Mouse (Mus musculus): ENCODE measurements around the gene Gpc6. TPM values are rescaled to one million over a fixed set of nuclear protein-coding genes. Genes with fewer than 3 reads are reported as not detected.

Gpc6 gene
- polyA plus RNA-seq, 1 experiment from 2014 or later = 16.8 TPM

GRCm38 (mm10) chr14:117324214-117324613 is 399.1 kb downstream of the Gpc6 start:
- WGBS = 84% methylated on average over 2 of the region's 2 CpGs
- no peak for ATAC-seq (ENCODE audit: low FRiP score, low TSS enrichment)
- DNase-seq = no peak
- H3K36me3 ChIP-seq (ENCODE audit: control insufficient read depth, insufficient read depth, low read length) = no peaks in the 10 kb centered on the region
- no peaks in the 10 kb centered on the region for H3K4me1 ChIP-seq (ENCODE audit: control insufficient read depth, insufficient read depth, low read length)
- H3K27ac ChIP-seq (replicated peaks; ENCODE audit: low read depth, low read length) = no peak overlapping the region
- H3K9me3 ChIP-seq (ENCODE audit: control insufficient read depth, low read length) = no peaks in the 10 kb centered on the region
- no peaks in the 10 kb centered on the region for H3K27me3 ChIP-seq (ENCODE audit: control insufficient read depth, insufficient read depth, low read length)
- no peak overlapping the region for H3K9ac ChIP-seq (replicated peaks; ENCODE audit: low read length)
- H3K4me3 ChIP-seq (replicated peaks; ENCODE audit: low read depth, low read length) = no peak overlapping the region
- no peak overlapping the region for H3K4me2 ChIP-seq (ENCODE audit: low read length)

- no peak overlapping the region for H3K27ac ChIP-seq (replicated peaks; ENCODE audit: low read depth, low read length)
These were observed 407.1 kb downstream of the Gpc6 start for GRCm38 (mm10) chr14:117332256-117332655.

GRCm38 (mm10) chr14:117337271-117337670 is 412.2 kb downstream of the Gpc6 start:
- WGBS = 24% methylated on average over 1 of the region's 1 CpGs
- Histone ChIP-seq H3K9ac (replicated peaks; ENCODE audit: low read length) (no peak overlapping the region), H3K27ac (replicated peaks; ENCODE audit: low read depth, low read length) (no peak overlapping the region), H3K9me3 (ENCODE audit: control insufficient read depth, low read length) (no peaks in the 10 kb centered on the region), H3K4me3 (replicated peaks; ENCODE audit: low read depth, low read length) (no peak overlapping the region), H3K4me2 (ENCODE audit: low read length) (no peak overlapping the region), H3K4me1 (ENCODE audit: control insufficient read depth, insufficient read depth, low read length) (no peaks in the 10 kb centered on the region), H3K27me3 (ENCODE audit: control insufficient read depth, insufficient read depth, low read length) (no peaks in the 10 kb centered on the region), H3K36me3 (ENCODE audit: control insufficient read depth, insufficient read depth, low read length) (no peaks in the 10 kb centered on the region)
- ATAC-seq (ENCODE audit: low FRiP score, low TSS enrichment) = no peak
- DNase-seq = peak; percentile 25

More at GRCm38 (mm10) chr14:117332256-117332655, 407.1 kb downstream of the Gpc6 start:
- Histone ChIP-seq H3K9ac (replicated peaks; ENCODE audit: low read length) (no peak overlapping the region), H3K36me3 (ENCODE audit: control insufficient read depth, insufficient read depth, low read length) (no peaks in the 10 kb centered on the region), H3K4me2 (ENCODE audit: low read length) (no peak overlapping the region), H3K4me1 (ENCODE audit: control insufficient read depth, insufficient read depth, low read length) (no peaks in the 10 kb centered on the region), H3K9me3 (ENCODE audit: control insufficient read depth, low read length) (no peaks in the 10 kb centered on the region), H3K4me3 (replicated peaks; ENCODE audit: low read depth, low read length) (no peak overlapping the region), H3K27me3 (ENCODE audit: control insufficient read depth, insufficient read depth, low read length) (no peaks in the 10 kb centered on the region)
- DNase-seq = no peak
- 88% methylated on average over 1 of the region's 1 CpGs for WGBS
- no peak for ATAC-seq (ENCODE audit: low FRiP score, low TSS enrichment)

GRCm38 (mm10) chr14:117340549-117340948 is 415.4 kb downstream of the Gpc6 start:
- 92% methylated on average over 4 of the region's 4 CpGs for WGBS
- Histone ChIP-seq H3K27ac (replicated peaks; ENCODE audit: low read depth, low read length) (no peak overlapping the region), H3K4me2 (ENCODE audit: low read length) (no peak overlapping the region), H3K4me1 (ENCODE audit: control insufficient read depth, insufficient read depth, low read length) (no peaks in the 10 kb centered on the region), H3K9ac (replicated peaks; ENCODE audit: low read length) (no peak overlapping the region), H3K36me3 (ENCODE audit: control insufficient read depth, insufficient read depth, low read length) (no peaks in the 10 kb centered on the region), H3K9me3 (ENCODE audit: control insufficient read depth, low read length) (no peaks in the 10 kb centered on the region), H3K4me3 (replicated peaks; ENCODE audit: low read depth, low read length) (no peak overlapping the region), H3K27me3 (ENCODE audit: control insufficient read depth, insufficient read depth, low read length) (no peaks in the 10 kb centered on the region)
- ATAC-seq (ENCODE audit: low FRiP score, low TSS enrichment) (no peak), DNase-seq (no peak)

GRCm38 (mm10) chr14:117344505-117344904 is 419.4 kb downstream of the Gpc6 start:
- WGBS = 64% methylated on average over 6 of the region's 6 CpGs
- DNase-seq = peak; percentile 18

GRCm38 (mm10) chr14:117346372-117346885 is 421.3 kb downstream of the Gpc6 start:
- Histone ChIP-seq H3K27ac (replicated peaks; ENCODE audit: low read depth, low read length) (no peak overlapping the region), H3K4me2 (ENCODE audit: low read length) (no peak overlapping the region), H3K9ac (replicated peaks; ENCODE audit: low read length) (no peak overlapping the region), H3K36me3 (ENCODE audit: control insufficient read depth, insufficient read depth, low read length) (no peaks in the 10 kb centered on the region), H3K4me3 (replicated peaks; ENCODE audit: low read depth, low read length) (no peak overlapping the region), H3K27me3 (ENCODE audit: control insufficient read depth, insufficient read depth, low read length) (no peaks in the 10 kb centered on the region), H3K4me1 (ENCODE audit: control insufficient read depth, insufficient read depth, low read length) (no peaks in the 10 kb centered on the region), H3K9me3 (ENCODE audit: control insufficient read depth, low read length) (no peaks in the 10 kb centered on the region)
- no peak for DNase-seq
- ATAC-seq (ENCODE audit: low FRiP score, low TSS enrichment) = no peak
- 91% methylated on average over 6 of the region's 6 CpGs for WGBS

More at GRCm38 (mm10) chr14:117344505-117344904, 419.4 kb downstream of the Gpc6 start:
- Histone ChIP-seq H3K9ac (replicated peaks; ENCODE audit: low read length) (no peak overlapping the region), H3K36me3 (ENCODE audit: control insufficient read depth, insufficient read depth, low read length) (no peaks in the 10 kb centered on the region), H3K4me3 (replicated peaks; ENCODE audit: low read depth, low read length) (no peak overlapping the region), H3K27me3 (ENCODE audit: control insufficient read depth, insufficient read depth, low read length) (no peaks in the 10 kb centered on the region), H3K9me3 (ENCODE audit: control insufficient read depth, low read length) (no peaks in the 10 kb centered on the region), H3K27ac (replicated peaks; ENCODE audit: low read depth, low read length) (no peak overlapping the region), H3K4me1 (ENCODE audit: control insufficient read depth, insufficient read depth, low read length) (no peaks in the 10 kb centered on the region), H3K4me2 (ENCODE audit: low read length) (no peak overlapping the region)
- ATAC-seq (ENCODE audit: low FRiP score, low TSS enrichment) = no peak

- H3K27me3 ChIP-seq (ENCODE audit: control insufficient read depth, insufficient read depth, low read length) = no peaks in the 10 kb centered on the region
- 86% methylated on average over 7 of the region's 7 CpGs for whole genome bisulfite sequencing
- ATAC-seq (ENCODE audit: low FRiP score, low TSS enrichment) (no peak), DNase-seq (no peak)
- H3K27ac ChIP-seq (replicated peaks; ENCODE audit: low read depth, low read length) = no peak overlapping the region
- no peaks in the 10 kb centered on the region for H3K36me3 ChIP-seq (ENCODE audit: control insufficient read depth, insufficient read depth, low read length)
- H3K9ac ChIP-seq (replicated peaks; ENCODE audit: low read length) = no peak overlapping the region
- no peak overlapping the region for H3K4me3 ChIP-seq (replicated peaks; ENCODE audit: low read depth, low read length)
- no peak overlapping the region for H3K4me2 ChIP-seq (ENCODE audit: low read length)
- H3K4me1 ChIP-seq (ENCODE audit: control insufficient read depth, insufficient read depth, low read length) = no peaks in the 10 kb centered on the region
- no peaks in the 10 kb centered on the region for H3K9me3 ChIP-seq (ENCODE audit: control insufficient read depth, low read length)
These were observed 426.2 kb downstream of the Gpc6 start for GRCm38 (mm10) chr14:117351296-117351695.

- Histone ChIP-seq H3K4me2 (ENCODE audit: low read length) (no peak overlapping the region), H3K27me3 (ENCODE audit: control insufficient read depth, insufficient read depth, low read length) (no peaks in the 10 kb centered on the region), H3K9ac (replicated peaks; ENCODE audit: low read length) (no peak overlapping the region), H3K36me3 (ENCODE audit: control insufficient read depth, insufficient read depth, low read length) (no peaks in the 10 kb centered on the region), H3K9me3 (ENCODE audit: control insufficient read depth, low read length) (no peaks in the 10 kb centered on the region), H3K4me3 (replicated peaks; ENCODE audit: low read depth, low read length) (no peak overlapping the region), H3K4me1 (ENCODE audit: control insufficient read depth, insufficient read depth, low read length) (no peaks in the 10 kb centered on the region), H3K27ac (replicated peaks; ENCODE audit: low read depth, low read length) (no peak overlapping the region)
- DNase-seq = peak; percentile 31
- no peak for ATAC-seq (ENCODE audit: low FRiP score, low TSS enrichment)
- 35% methylated on average over 9 of the region's 9 CpGs for WGBS
These were observed 436.2 kb downstream of the Gpc6 start for GRCm38 (mm10) chr14:117361155-117361964.

GRCm38 (mm10) chr14:117361965-117362309 is 436.8 kb downstream of the Gpc6 start:
- no peaks in the 10 kb centered on the region for H3K27me3 ChIP-seq (ENCODE audit: control insufficient read depth, insufficient read depth, low read length)
- DNase-seq = no peak
- no peak overlapping the region for H3K4me2 ChIP-seq (ENCODE audit: low read length)
- no peak overlapping the region for H3K9ac ChIP-seq (replicated peaks; ENCODE audit: low read length)
- WGBS = 67% methylated on average over 2 of the region's 2 CpGs
- no peak overlapping the region for H3K27ac ChIP-seq (replicated peaks; ENCODE audit: low read depth, low read length)
- no peaks in the 10 kb centered on the region for H3K4me1 ChIP-seq (ENCODE audit: control insufficient read depth, insufficient read depth, low read length)
- ATAC-seq (ENCODE audit: low FRiP score, low TSS enrichment) = no peak
- H3K9me3 ChIP-seq (ENCODE audit: control insufficient read depth, low read length) = no peaks in the 10 kb centered on the region
- H3K4me3 ChIP-seq (replicated peaks; ENCODE audit: low read depth, low read length) = no peak overlapping the region
- no peaks in the 10 kb centered on the region for H3K36me3 ChIP-seq (ENCODE audit: control insufficient read depth, insufficient read depth, low read length)

Data from midbrain, embryonic 14.5 days (tissue).